Mouse (Mus musculus) olfactory bulb, adult 2 months (tissue): Measurements from ENCODE around the gene Ftcd. TPM values are rescaled to one million over a fixed set of nuclear protein-coding genes. Genes with fewer than 3 reads are reported as not detected.
A peak's percentile ranks its signal among the peaks of the same experiment; 100 is the strongest.

Experiments
- H3K27ac ChIP-seq: fragments of 200-500 bp; 2 replicates; pipeline ENCODE4 v1.5.1; 2012; ENCODE audit warnings: low read depth, low read length; ENCODE audit not compliant: insufficient read depth
- H3K4me1 ChIP-seq: fragments of 200-500 bp; 2 replicates; pipeline ENCODE4 v1.6.1; 2012; ENCODE audit warnings: low read length; ENCODE audit not compliant: control insufficient read depth, insufficient read depth
- H3K4me3 ChIP-seq: fragments of 200-500 bp; 2 replicates; pipeline ENCODE4 v1.5.1; 2012; ENCODE audit warnings: mild to moderate bottlenecking, low read depth, low read length, moderate library complexity; ENCODE audit not compliant: insufficient read depth
- CTCF ChIP-seq: fragments of 200-500 bp; IDR thresholded peaks from 2 replicates; pipeline ENCODE4 v1.5.1; 2012; ENCODE audit warnings: low read depth, mild to moderate bottlenecking, low read length, moderate library complexity; ENCODE audit not compliant: insufficient read depth
- POLR2A ChIP-seq: fragments of 200-500 bp; IDR thresholded peaks from 2 replicates; pipeline ENCODE4 v1.6.1; 2012; ENCODE audit warnings: mild to moderate bottlenecking, low read depth, low read length, moderate library complexity; ENCODE audit not compliant: insufficient read depth
- WGBS: fragments of 180-500 bp; shearing (Covaris S2); methylation state at CpG from one replicate; pipeline ENCODE4 v1.1.7; 2018; 5-methylcytosine and 5-hydroxymethylcytosine counted together
- polyA plus RNA-seq: library from polyadenylated mRNA; stranded (reverse); fragments of >200 nt; gene quantifications from 2 replicates; pipeline ENCODE4 v1.2.4, GENCODE M21; 2012; ENCODE audit warnings: low replicate concordance; ENCODE audit not compliant: missing spikeins, insufficient read depth, insufficient read length

Gene Ftcd
- not detected in 2 replicates for polyA plus RNA-seq

GRCm38 (mm10) chr10:76575374-76575773 is at the start of gene Ftcd:
Gene Ftcd (plus strand): TSS chr10:76575648.
- H3K4me1 ChIP-seq: no peaks in the 10 kb centered on the region
- WGBS: 94% methylated on average over 3 of the region's 3 CpGs

GRCm38 (mm10) chr10:76530922-76531321 is 44.5 kb upstream of the Ftcd start:
- no peak for TF ChIP-seq POLR2A
- no peak for TF ChIP-seq CTCF
- Histone ChIP-seq H3K4me3 (peak overlapping the region; percentile 58), H3K27ac (no peak overlapping the region), H3K4me1 (peaks cover 3% of the 10 kb centered on the region)
- WGBS: under 1% methylated on average over 11 of the region's 11 CpGs

More at GRCm38 (mm10) chr10:76575374-76575773, at the start of gene Ftcd:
- Histone ChIP-seq H3K27ac (no peak within 1 kb of the TSS), H3K4me3 (no peak within 1 kb of the TSS)
- TF ChIP-seq POLR2A (no peak), CTCF (no peak)

GRCm38 (mm10) chr10:76531375-76531774 is 44.1 kb upstream of the Ftcd start, which contains the start of gene Lss:
Gene Lss (plus strand): TSS chr10:76531588.
- H3K4me1 ChIP-seq: peaks cover 3% of the 10 kb centered on the region
- H3K4me3 ChIP-seq: peak within 1 kb of the TSS; percentile 58
- H3K27ac ChIP-seq: 0 out of 2 replicates have a peak within 1 kb of the TSS, but pooled peaks have one; percentile 2
- WGBS: under 1% methylated on average over 37 of the region's 37 CpGs
- 0 out of 2 replicates have a peak, but pooled peaks have one; percentile 36 for TF ChIP-seq POLR2A
- TF ChIP-seq CTCF: no peak

GRCm38 (mm10) chr10:76531828-76532227 is 43.6 kb upstream of the Ftcd start:
- 1% methylated on average over 14 of the region's 14 CpGs for WGBS
- peak overlapping the region; percentile 58 for H3K4me3 ChIP-seq
- peaks cover 3% of the 10 kb centered on the region for H3K4me1 ChIP-seq
- 0 out of 2 replicates have a peak overlapping the region, but pooled peaks have one; percentile 2 for H3K27ac ChIP-seq
- TF ChIP-seq POLR2A: no peak
- no peak for TF ChIP-seq CTCF

GRCm38 (mm10) chr10:76535526-76535925 is 39.9 kb upstream of the Ftcd start:
- TF ChIP-seq POLR2A (no peak), CTCF (no peak)
- peaks cover 5% of the 10 kb centered on the region for H3K4me1 ChIP-seq
- WGBS: 95% methylated on average over 7 of the region's 7 CpGs

GRCm38 (mm10) chr10:76537619-76538018 is 37.8 kb upstream of the Ftcd start:
- H3K27ac ChIP-seq: no peak overlapping the region
- 0 out of 2 replicates have a peak, but pooled peaks cover 2% of the 10 kb centered on the region for H3K4me1 ChIP-seq
- 67% methylated on average over 9 of the region's 9 CpGs for WGBS
- TF ChIP-seq CTCF (no peak), POLR2A (no peak)
- no peak overlapping the region for H3K4me3 ChIP-seq

More at GRCm38 (mm10) chr10:76535526-76535925, 39.9 kb upstream of the Ftcd start:
- H3K4me3 ChIP-seq: no peak overlapping the region
- no peak overlapping the region for H3K27ac ChIP-seq

GRCm38 (mm10) chr10:76541336-76542085 is 33.9 kb upstream of the Ftcd start:
- TF ChIP-seq POLR2A (no peak), CTCF (no peak)
- Histone ChIP-seq H3K27ac (no peak overlapping the region), H3K4me3 (no peak overlapping the region), H3K4me1 (0 out of 2 replicates have a peak, but pooled peaks cover 2% of the 10 kb centered on the region)
- 94% methylated on average over 11 of the region's 11 CpGs for WGBS

GRCm38 (mm10) chr10:76542636-76543375 is 32.6 kb upstream of the Ftcd start:
- TF ChIP-seq CTCF: no peak
- no peak for TF ChIP-seq POLR2A
- no peak overlapping the region for H3K4me3 ChIP-seq
- H3K4me1 ChIP-seq: no peaks in the 10 kb centered on the region
- H3K27ac ChIP-seq: no peak overlapping the region
- 90% methylated on average over 10 of the region's 10 CpGs for WGBS
